Mouse (Mus musculus) myocyte (in vitro differentiated cells): Measurements from ENCODE around the gene Dapk2. TPM values are rescaled to one million over a fixed set of nuclear protein-coding genes. Genes with fewer than 3 reads are reported as not detected.
A peak's percentile ranks its signal among the peaks of the same experiment; 100 is the strongest.

Experiments
- H3K27me3 ChIP-seq: one replicate; pipeline ENCODE4 v1.6.1; 2011; ENCODE audit not compliant: control insufficient read depth, insufficient read depth, insufficient read length
- H3K36me3 ChIP-seq: one replicate; pipeline ENCODE4 v1.6.1; 2011; ENCODE audit not compliant: control insufficient read depth, insufficient read depth
- H3K4me2 ChIP-seq: one replicate; pipeline ENCODE4 v1.6.1; 2011; ENCODE audit warnings: low read depth, control low read depth
- H3K4me3 ChIP-seq: one replicate; pipeline ENCODE4 v1.5.1; 2011; ENCODE audit warnings: mild to moderate bottlenecking, control low read depth, moderate library complexity
- H3K79me2 ChIP-seq: one replicate; pipeline ENCODE4 v1.6.1; 2011; ENCODE audit not compliant: control insufficient read depth, insufficient read depth
- H3ac ChIP-seq: one replicate; pipeline ENCODE4 v1.6.1; 2011; ENCODE audit not compliant: control insufficient read depth, insufficient read length
- CEBPB ChIP-seq: IDR thresholded peaks from 2 replicates; pipeline ENCODE4 v1.6.1; 2011; ENCODE audit warnings: mild to moderate bottlenecking, moderate library complexity; ENCODE audit not compliant: poor library complexity, insufficient read depth, severe bottlenecking
- E2F4 ChIP-seq: IDR thresholded peaks from one replicate; pipeline ENCODE4 v1.6.1; 2011; ENCODE audit warnings: mild to moderate bottlenecking, control low read depth, moderate library complexity; ENCODE audit not compliant: insufficient read depth
- MAX ChIP-seq: IDR thresholded peaks from one replicate; pipeline ENCODE4 v1.6.1; 2011; ENCODE audit warnings: low read depth, mild to moderate bottlenecking, control low read depth
- MYOD1 ChIP-seq, 3 experiments: IDR thresholded peaks; one replicate each; pipeline ENCODE4 v1.6.1; 2011; ENCODE audit warnings: control low read depth in 2 of 3, low read depth in 2 of 3, mild to moderate bottlenecking in 2 of 3, moderate library complexity in 1 of 3; ENCODE audit not compliant: insufficient read length in 2 of 3, control insufficient read depth in 1 of 3
- MYOG ChIP-seq, 3 experiments: IDR thresholded peaks; one replicate each; pipeline ENCODE4 v1.6.1; 2011; ENCODE audit warnings: control low read depth in 2 of 3, low read depth in 2 of 3, mild to moderate bottlenecking in 2 of 3; ENCODE audit not compliant: insufficient read length in 2 of 3, control insufficient read depth in 1 of 3, insufficient read depth in 1 of 3
- POLR2A ChIP-seq: IDR thresholded peaks from one replicate; pipeline ENCODE4 v1.6.1; 2011; ENCODE audit warnings: low read depth, mild to moderate bottlenecking, control low read depth, moderate library complexity; ENCODE audit not compliant: insufficient read length
- POLR2AphosphoS2 ChIP-seq: IDR thresholded peaks from one replicate; pipeline ENCODE4 v1.6.1; 2011; ENCODE audit warnings: low read depth, control low read depth; ENCODE audit not compliant: insufficient read length
- REST ChIP-seq: IDR thresholded peaks from one replicate; pipeline ENCODE4 v1.6.1; 2011; ENCODE audit warnings: mild to moderate bottlenecking, control low read depth, moderate library complexity; ENCODE audit not compliant: insufficient read depth, insufficient read length
- SRF ChIP-seq: IDR thresholded peaks from one replicate; pipeline ENCODE4 v1.6.1; 2011; ENCODE audit warnings: low read depth; ENCODE audit not compliant: control insufficient read depth, insufficient read length
- TCF12 ChIP-seq: IDR thresholded peaks from one replicate; pipeline ENCODE4 v1.6.1; 2011; ENCODE audit warnings: mild to moderate bottlenecking, control low read depth; ENCODE audit not compliant: poor library complexity, insufficient read depth, severe bottlenecking
- TCF3 ChIP-seq: IDR thresholded peaks from one replicate; pipeline ENCODE4 v1.6.1; 2011; ENCODE audit warnings: low read depth, control low read depth; ENCODE audit not compliant: insufficient read length
- USF1 ChIP-seq: IDR thresholded peaks from one replicate; pipeline ENCODE4 v1.6.1; 2011; ENCODE audit warnings: low read depth, mild to moderate bottlenecking, control low read depth, moderate library complexity
- polyA plus RNA-seq: library from polyadenylated mRNA; unstranded; fragments of >200 nt; fragmentation: generic; extraction: Trizol; gene quantifications from one replicate; pipeline ENCODE4 v1.2.1, GENCODE M21; 2012; ENCODE audit warnings: missing spikeins

Dapk2 gene
- polyA plus RNA-seq, 1 experiment: 51.3 TPM

GRCm38 (mm10) chr9:66125543-66126455, 32.2 kb upstream of the Dapk2 start:
- TF ChIP-seq MAX (no peak), POLR2A (no peak), E2F4 (no peak), MYOD1 (IDR thresholded peaks at IDR 0.05; ENCODE audit: control insufficient read depth in 1 of 3, insufficient read length in 2 of 3, low read depth in 2 of 3) (no peak), POLR2AphosphoS2 (no peak), SRF (no peak), TCF3 (no peak), MYOG (IDR thresholded peaks at IDR 0.05; ENCODE audit: control insufficient read depth in 1 of 3, insufficient read depth in 1 of 3, insufficient read length in 2 of 3, low read depth in 2 of 3) (no peak), REST (no peak), USF1 (no peak), TCF12 (no peak), CEBPB (no peak)
- Histone ChIP-seq H3K4me3 (peak overlapping the region; percentile 97), H3K79me2 (peaks cover 51% of the 10 kb centered on the region), H3K27me3 (no peaks in the 10 kb centered on the region), H3K4me2 (peak overlapping the region; percentile 93), H3K36me3 (no peaks in the 10 kb centered on the region), H3ac (no peak overlapping the region)

DNA sequence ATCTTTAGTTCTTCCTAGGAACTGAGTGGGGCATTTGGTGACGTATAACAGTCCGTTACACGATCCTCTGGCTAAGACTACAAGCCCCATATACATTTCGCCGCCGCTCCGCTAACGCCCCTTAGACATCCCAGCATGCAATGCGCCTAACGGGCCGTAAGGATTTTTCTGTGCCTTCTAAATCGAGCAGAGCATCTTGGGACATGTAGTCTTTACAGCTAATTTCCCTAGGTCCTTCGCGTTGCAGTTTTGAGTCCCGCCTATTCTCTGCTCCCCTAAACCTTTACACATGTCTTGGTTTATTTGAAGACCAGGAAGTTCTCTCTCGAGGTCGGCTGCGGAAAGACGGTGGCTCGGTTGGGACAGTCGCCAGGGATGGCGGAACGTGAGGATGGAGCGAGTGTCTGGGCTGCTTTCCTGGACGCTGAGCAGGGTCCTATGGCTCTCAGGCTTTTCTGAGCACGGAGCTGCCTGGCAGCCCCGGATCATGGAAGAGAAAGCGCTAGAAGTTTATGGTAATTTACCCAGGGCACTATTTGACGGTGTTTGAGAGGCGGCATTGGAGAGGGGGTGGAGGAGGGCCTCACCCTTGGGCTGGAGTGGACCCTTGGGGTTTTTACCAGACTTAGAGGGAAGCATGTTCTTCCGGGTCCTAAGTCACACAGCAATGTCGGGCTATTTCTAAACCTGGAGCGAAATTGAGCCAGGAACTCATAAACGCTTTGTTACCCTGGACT, 31.4 kb upstream of the Dapk2 start, which contains the start of the genes Snx1 and Ciao2a:
Gene Snx1, minus strand, starts transcription at position 132 of the 737 bp plus-strand sequence.
Gene Ciao2a, plus strand, starts transcription at position 156 of the 737 bp plus-strand sequence.
- no peaks in the 10 kb centered on the region for H3K27me3 ChIP-seq
- TF ChIP-seq SRF (no peak), MAX (peak; percentile 89), POLR2A (peak; percentile 55)
- peaks cover 42% of the 10 kb centered on the region for H3K79me2 ChIP-seq
- H3K4me3 ChIP-seq: peak within 1 kb of the TSS; percentile 97
- no peaks in the 10 kb centered on the region for H3K36me3 ChIP-seq
- no peak within 1 kb of the TSS for H3ac ChIP-seq
- peak within 1 kb of the TSS; percentile 93 for H3K4me2 ChIP-seq

DNA sequence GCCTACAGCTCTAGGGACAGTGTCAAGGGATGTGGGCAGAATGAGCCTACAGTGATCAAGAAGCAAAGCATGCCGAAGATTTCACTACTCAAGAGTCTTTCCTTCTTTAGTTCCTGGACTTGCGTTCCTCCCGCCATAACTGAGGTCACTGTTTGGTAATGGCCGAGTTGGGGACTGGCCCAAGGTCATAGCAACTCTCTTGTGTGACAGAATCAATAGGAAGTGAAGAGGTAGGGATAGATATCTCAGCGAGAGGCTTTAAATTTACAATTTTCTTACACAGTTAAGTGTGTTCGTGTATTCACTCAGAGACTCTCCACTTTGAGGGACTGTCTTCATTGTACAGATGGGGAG, 30.9 kb upstream of the Dapk2 start:
- Histone ChIP-seq H3K4me3 (peak overlapping the region; percentile 97), H3ac (no peak overlapping the region), H3K4me2 (peak overlapping the region; percentile 86), H3K27me3 (no peaks in the 10 kb centered on the region), H3K79me2 (peaks cover 38% of the 10 kb centered on the region), H3K36me3 (no peaks in the 10 kb centered on the region)
- no peak for TF ChIP-seq E2F4
- no peak for TF ChIP-seq TCF3
- TF ChIP-seq TCF12: no peak
- no peak for TF ChIP-seq USF1
- TF ChIP-seq SRF: no peak
- no peak for TF ChIP-seq MYOD1 (IDR thresholded peaks at IDR 0.05; ENCODE audit: control insufficient read depth in 1 of 3, insufficient read length in 2 of 3, low read depth in 2 of 3)
- no peak for TF ChIP-seq POLR2AphosphoS2
- TF ChIP-seq REST: no peak
- TF ChIP-seq CEBPB: no peak
- no peak for TF ChIP-seq MAX
- TF ChIP-seq MYOG (IDR thresholded peaks at IDR 0.05; ENCODE audit: control insufficient read depth in 1 of 3, insufficient read depth in 1 of 3, insufficient read length in 2 of 3, low read depth in 2 of 3): no peak
- no peak for TF ChIP-seq POLR2A

DNA sequence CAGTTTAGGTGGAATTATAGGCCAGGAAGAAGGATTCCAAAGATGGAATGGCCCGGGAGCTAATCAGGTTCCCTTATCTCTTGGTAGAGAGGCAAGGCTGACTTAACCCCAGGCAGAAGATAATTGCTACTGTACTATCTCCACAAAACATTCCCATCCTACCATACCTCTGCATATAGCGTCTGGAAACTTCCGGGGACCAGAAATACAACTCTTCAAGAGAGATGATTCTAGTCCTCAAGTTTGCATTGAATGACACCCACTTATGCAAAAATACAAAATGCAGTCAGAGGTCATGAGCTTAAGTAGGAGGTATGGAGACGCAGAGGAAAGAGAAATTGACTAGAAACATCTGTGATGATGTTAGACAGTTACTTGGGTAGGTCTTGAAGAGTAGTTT, 30.1 kb upstream of the Dapk2 start:
- peaks cover 31% of the 10 kb centered on the region for H3K79me2 ChIP-seq
- TF ChIP-seq POLR2AphosphoS2 (no peak), CEBPB (no peak), MYOD1 (IDR thresholded peaks at IDR 0.05; ENCODE audit: control insufficient read depth in 1 of 3, insufficient read length in 2 of 3, low read depth in 2 of 3) (no peak), POLR2A (no peak), E2F4 (no peak), MAX (no peak), USF1 (no peak), MYOG (IDR thresholded peaks at IDR 0.05; ENCODE audit: control insufficient read depth in 1 of 3, insufficient read depth in 1 of 3, insufficient read length in 2 of 3, low read depth in 2 of 3) (no peak)
- no peaks in the 10 kb centered on the region for H3K36me3 ChIP-seq
- H3ac ChIP-seq: no peak overlapping the region
- peak overlapping the region; percentile 97 for H3K4me3 ChIP-seq
- H3K27me3 ChIP-seq: no peaks in the 10 kb centered on the region
- H3K4me2 ChIP-seq: peak overlapping the region; percentile 86
